8 mouse cellular contexts compared by ENCODE assay signal in the genomic region with DNA sequence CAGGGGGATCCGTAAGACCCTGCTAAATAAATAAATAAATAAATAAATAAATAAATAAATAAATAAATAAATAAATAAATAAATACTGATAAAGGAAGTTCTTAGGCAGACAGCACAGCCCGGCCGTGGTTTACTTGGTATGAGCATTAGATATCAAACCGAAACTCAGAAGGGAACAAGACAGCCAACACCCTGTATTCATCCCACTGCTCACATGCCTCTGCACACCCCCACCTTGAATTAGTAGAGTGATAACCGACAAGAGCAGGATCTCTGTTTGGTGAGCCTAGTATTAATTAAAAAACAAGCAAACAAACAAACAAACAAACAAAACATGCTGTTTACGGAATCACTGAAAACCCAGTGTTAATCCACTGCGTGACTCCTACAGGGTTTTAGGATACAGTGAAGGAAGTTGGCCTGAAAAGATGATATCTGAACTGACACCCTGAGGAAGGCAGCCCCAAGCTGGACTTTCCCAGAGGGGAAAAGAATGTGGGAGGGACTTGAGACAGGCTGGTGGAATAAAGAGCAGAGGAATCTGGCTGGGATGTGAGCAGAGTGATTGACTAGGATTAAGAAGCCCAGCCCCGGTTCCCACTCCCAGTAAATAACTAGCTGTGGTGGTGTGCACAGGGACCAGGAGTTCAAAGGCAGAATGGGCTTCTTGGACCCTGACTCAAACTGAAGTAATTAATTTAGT. TPM values are rescaled to one million over a fixed set of nuclear protein-coding genes. Genes with fewer than 3 reads are reported as not detected.
DNase-seq lines count a peak whose midpoint lies in the region; ATAC-seq and TF ChIP-seq lines count a peak whose summit lies in the region.

Endod1 (minus strand) TSS at position 155 of the 703 bp plus-strand sequence.

- no peak for TF ChIP-seq EP300 in liver, postnatal 0 days (IDR thresholded peaks at IDR 0.05; ENCODE audit: low read depth)

- intact Hi-C loops in heart, postnatal 10 days (cut with DNase I), result loop anchor here (1.0 kb wide), 1 partner anchor 119 kb away; the partner anchor contains the start of genes Cwc15 and Kdm4d

- no peak for ATAC-seq in G1E (ENCODE audit: extremely low read depth, insufficient number of reproducible peaks, low FRiP score, poor library complexity, severe bottlenecking)
- peak; percentile 39 for ATAC-seq in embryonic facial prominence, embryonic 14.5 days (ENCODE audit: low read depth)
- peak; percentile 57 for ATAC-seq in liver, postnatal 0 days
- peak; percentile 65 for ATAC-seq in neural tube, embryonic 13.5 days (ENCODE audit: low read depth)

- H3K4me1 ChIP-seq in G1E (ENCODE audit: insufficient read depth, low read depth, low read length), result peaks cover 60% of the 10 kb centered on the region
- H3K4me1 ChIP-seq in embryonic facial prominence, embryonic 14.5 days (ENCODE audit: control insufficient read depth, insufficient read depth, low read length), result 0 out of 2 replicates have a peak, but pooled peaks cover 6% of the 10 kb centered on the region
- peaks cover 12% of the 10 kb centered on the region for H3K4me1 ChIP-seq in liver, postnatal 0 days (ENCODE audit: insufficient read depth)
- peaks cover 19% of the 10 kb centered on the region for H3K4me1 ChIP-seq in neural tube, embryonic 13.5 days (replicated peaks)

- H3K27ac ChIP-seq in embryonic facial prominence, embryonic 14.5 days (replicated peaks; ENCODE audit: low read depth, low read length), result peak within 1 kb of the TSS; percentile 66
- peak within 1 kb of the TSS; percentile 73 for H3K27ac ChIP-seq in liver, postnatal 0 days (ENCODE audit: low read depth)
- H3K27ac ChIP-seq in neural tube, embryonic 13.5 days (replicated peaks), result peak within 1 kb of the TSS; percentile 87

- peak within 1 kb of the TSS; percentile 84 for H3K4me3 ChIP-seq in G1E (ENCODE audit: low read depth, low read length)
- peak within 1 kb of the TSS; percentile 71 for H3K4me3 ChIP-seq in embryonic facial prominence, embryonic 14.5 days (ENCODE audit: low read depth, low read length)
- peak within 1 kb of the TSS; percentile 75 for H3K4me3 ChIP-seq in liver, postnatal 0 days (ENCODE audit: low read depth, low read length)
- peak within 1 kb of the TSS; percentile 75 for H3K4me3 ChIP-seq in neural tube, embryonic 13.5 days

- peak; percentile 27 for DNase-seq in G1E (ENCODE audit: low spot score)
- peak; percentile 20 for DNase-seq in adrenal gland, postnatal 10 days
- peak; percentile 70 for DNase-seq in embryonic facial prominence, embryonic 14.5 days (ENCODE audit: low spot score)
- peak; percentile 39 to 53 for DNase-seq in heart, postnatal 10 days
- DNase-seq in kidney, postnatal 36 days, result peak; percentile 60 to 63
- peak; percentile 31 for DNase-seq in liver, postnatal 0 days
- DNase-seq in ovary, postnatal 10 days (ENCODE audit: low spot score), result no peak

- peak within 1 kb of the TSS; percentile 76 for H3K9ac ChIP-seq in embryonic facial prominence, embryonic 14.5 days (ENCODE audit: low read depth, low read length)
- H3K9ac ChIP-seq in liver, postnatal 0 days (replicated peaks), result peak within 1 kb of the TSS; percentile 79
- H3K9ac ChIP-seq in neural tube, embryonic 13.5 days, result peak within 1 kb of the TSS; percentile 88

- H3K27me3 ChIP-seq in G1E (ENCODE audit: insufficient read depth, low read length), result no peaks in the 10 kb centered on the region
- 0 out of 2 replicates have a peak, but pooled peaks cover 3% of the 10 kb centered on the region for H3K27me3 ChIP-seq in embryonic facial prominence, embryonic 14.5 days (replicated peaks; ENCODE audit: control insufficient read depth, insufficient read depth, low read length)
- H3K27me3 ChIP-seq in liver, postnatal 0 days (ENCODE audit: insufficient read depth, low read length), result no peaks in the 10 kb centered on the region
- peaks cover 18% of the 10 kb centered on the region for H3K27me3 ChIP-seq in neural tube, embryonic 13.5 days

- no peaks in the 10 kb centered on the region for H3K9me3 ChIP-seq in G1E (replicated peaks)
- no peaks in the 10 kb centered on the region for H3K9me3 ChIP-seq in embryonic facial prominence, embryonic 14.5 days (ENCODE audit: control insufficient read depth, low read length)
- H3K9me3 ChIP-seq in liver, postnatal 0 days (ENCODE audit: low read length), result no peaks in the 10 kb centered on the region
- H3K9me3 ChIP-seq in neural tube, embryonic 13.5 days, result no peaks in the 10 kb centered on the region

- H3K36me3 ChIP-seq in G1E (replicated peaks), result peaks cover 41% of the 10 kb centered on the region
- no peaks in the 10 kb centered on the region for H3K36me3 ChIP-seq in embryonic facial prominence, embryonic 14.5 days (ENCODE audit: control insufficient read depth, insufficient read depth, low read length)
- H3K36me3 ChIP-seq in liver, postnatal 0 days (replicated peaks; ENCODE audit: insufficient read depth, low read length), result no peaks in the 10 kb centered on the region
- H3K36me3 ChIP-seq in neural tube, embryonic 13.5 days, result no peaks in the 10 kb centered on the region

- peak within 1 kb of the TSS; percentile 93 for H3K4me2 ChIP-seq in embryonic facial prominence, embryonic 14.5 days (ENCODE audit: low read depth, low read length)
- peak within 1 kb of the TSS; percentile 81 for H3K4me2 ChIP-seq in liver, postnatal 0 days (ENCODE audit: low read depth, low read length)
- peak within 1 kb of the TSS; percentile 91 for H3K4me2 ChIP-seq in neural tube, embryonic 13.5 days

- WGBS in embryonic facial prominence, embryonic 14.5 days, result 6% methylated on average over 8 of the region's 8 CpGs
- WGBS in liver, postnatal 0 days (ENCODE audit: insufficient replicate concordance), result 11% methylated on average over 8 of the region's 8 CpGs
- WGBS in neural tube, embryonic 13.5 days, result 6% methylated on average over 8 of the region's 8 CpGs

- no peak for TF ChIP-seq CTCF in G1E (IDR thresholded peaks at IDR 0.05; ENCODE audit: low read depth, low read length)
- TF ChIP-seq CTCF in liver, postnatal 0 days (IDR thresholded peaks at IDR 0.05; ENCODE audit: low read depth), result no peak

RNA-seq across cellular contexts. Expression of gene Endod1, which starts in this region (rescaled TPM):
- 2.2 and 26.7 TPM in 2 replicates for total RNA-seq in G1E (2014; fragmentation: Nextera tagmentation)
- 6.1 and 7.5 TPM in 2 replicates for total RNA-seq in G1E (2017)
- polyA plus RNA-seq in G1E (2012), result 5.1 and 5.7 TPM in 2 replicates
- 10 to 100 TPM; 13.6 to 15.8 TPM for total RNA-seq in adrenal gland, postnatal 10 days (2021)
- polyA plus RNA-seq in embryonic facial prominence, embryonic 14.5 days (2014; fragmentation: Nextera tagmentation; extraction: Ambion mirVana), result 23.3 and 23.6 TPM in 2 replicates
- total RNA-seq in heart, postnatal 10 days (2021), result 10 to 100 TPM; 12.7 to 13.0 TPM
- polyA plus RNA-seq in liver, postnatal 0 days (2015; fragmentation: Nextera tagmentation; extraction: Ambion mirVana), result 11.6 and 12.4 TPM in 2 replicates
- polyA plus RNA-seq in neural tube, embryonic 13.5 days (2015; fragmentation: Nextera tagmentation; extraction: Ambion mirVana), result 15.6 and 16.5 TPM in 2 replicates
